Mouse (Mus musculus) embryonic facial prominence, embryonic 15.5 days (tissue): Measurements from ENCODE around the gene Atl1. TPM values are rescaled to one million over a fixed set of nuclear protein-coding genes. Genes with fewer than 3 reads are reported as not detected.

Experiments used
- polyA plus RNA-seq: library from polyadenylated mRNA; unstranded; fragments of >200 nt; fragmentation: Nextera tagmentation; extraction: Ambion mirVana; gene quantifications from 2 replicates; pipeline ENCODE4 v1.2.1, GENCODE M21; 2015

Gene Atl1
- polyA plus RNA-seq, 1 experiment from 2014 or later = 7.3 TPM

Other genes starting within 250 kb of the Atl1 start
- 10.3 and 10.7 TPM in 2 replicates for gene Sos2, start 210.8 kb upstream of the Atl1 start, polyA plus RNA-seq
- 17.2 and 17.3 TPM in 2 replicates for gene L2hgdh, start 167.7 kb upstream of the Atl1 start, polyA plus RNA-seq
- gene Atp5s, start 167.7 kb upstream of the Atl1 start, polyA plus RNA-seq = 32.5 and 35.0 TPM in 2 replicates
- gene Cdkl1, start 101.3 kb upstream of the Atl1 start, polyA plus RNA-seq = 2.8 and 3.2 TPM in 2 replicates
- 36.5 and 36.6 TPM in 2 replicates for gene Map4k5, start 586 bp downstream of the Atl1 start, polyA plus RNA-seq
- gene Sav1, start 94.4 kb downstream of the Atl1 start, polyA plus RNA-seq = 8.6 and 9.4 TPM in 2 replicates
- gene Nin, start 221.1 kb downstream of the Atl1 start, polyA plus RNA-seq = 13.9 and 14.8 TPM in 2 replicates